Mouse (Mus musculus): ENCODE data around the gene Itgb5. TPM values are rescaled to one million over a fixed set of nuclear protein-coding genes. Genes with fewer than 3 reads are reported as not detected.

Itgb5 gene
- polyA plus RNA-seq, 1 experiment from 2014 or later = 64.1 TPM

DNA sequence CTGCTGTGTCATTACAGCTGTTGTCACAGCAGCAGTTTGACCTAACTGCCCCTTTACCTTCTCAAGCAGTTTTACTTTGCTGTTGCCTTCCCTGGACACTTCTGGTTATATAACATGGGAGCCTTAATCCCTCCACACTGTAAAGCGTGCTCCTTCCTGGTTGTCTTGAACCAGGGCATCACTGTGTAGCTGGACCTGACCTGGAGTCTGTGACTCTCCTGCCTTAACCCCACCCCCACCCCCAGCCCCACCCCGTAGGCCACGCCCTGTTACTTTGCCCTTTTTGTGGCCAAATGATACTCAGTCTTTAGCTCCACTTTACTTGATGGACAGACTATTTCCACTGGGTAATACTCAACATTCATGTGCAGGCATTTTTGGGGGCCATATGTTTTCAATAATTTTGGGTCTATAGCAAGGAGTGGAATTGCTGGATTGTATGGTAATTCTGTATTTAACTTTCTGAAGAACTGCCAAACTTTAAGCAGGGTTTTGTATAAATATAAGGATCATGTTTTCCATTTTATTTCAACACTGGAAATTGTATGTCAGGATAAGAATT, 40.8 kb downstream of the Itgb5 start:
- Histone ChIP-seq H3K4me3 (no peak overlapping the region), H3K27me3 (replicated peaks; ENCODE audit: low read depth, poor library complexity, severe bottlenecking) (no peaks in the 10 kb centered on the region), H3K9me3 (no peaks in the 10 kb centered on the region), H3K27ac (replicated peaks) (no peak overlapping the region; the same call in 1 of the 2 replicates), H3K36me3 (replicated peaks) (peaks cover 35% of the 10 kb centered on the region), H3K4me1 (peaks cover 29% of the 10 kb centered on the region)
- 77% methylated on average over 3 of the region's 3 CpGs for WGBS
- no peak for DNase-seq (ENCODE audit: low spot score)

DNA sequence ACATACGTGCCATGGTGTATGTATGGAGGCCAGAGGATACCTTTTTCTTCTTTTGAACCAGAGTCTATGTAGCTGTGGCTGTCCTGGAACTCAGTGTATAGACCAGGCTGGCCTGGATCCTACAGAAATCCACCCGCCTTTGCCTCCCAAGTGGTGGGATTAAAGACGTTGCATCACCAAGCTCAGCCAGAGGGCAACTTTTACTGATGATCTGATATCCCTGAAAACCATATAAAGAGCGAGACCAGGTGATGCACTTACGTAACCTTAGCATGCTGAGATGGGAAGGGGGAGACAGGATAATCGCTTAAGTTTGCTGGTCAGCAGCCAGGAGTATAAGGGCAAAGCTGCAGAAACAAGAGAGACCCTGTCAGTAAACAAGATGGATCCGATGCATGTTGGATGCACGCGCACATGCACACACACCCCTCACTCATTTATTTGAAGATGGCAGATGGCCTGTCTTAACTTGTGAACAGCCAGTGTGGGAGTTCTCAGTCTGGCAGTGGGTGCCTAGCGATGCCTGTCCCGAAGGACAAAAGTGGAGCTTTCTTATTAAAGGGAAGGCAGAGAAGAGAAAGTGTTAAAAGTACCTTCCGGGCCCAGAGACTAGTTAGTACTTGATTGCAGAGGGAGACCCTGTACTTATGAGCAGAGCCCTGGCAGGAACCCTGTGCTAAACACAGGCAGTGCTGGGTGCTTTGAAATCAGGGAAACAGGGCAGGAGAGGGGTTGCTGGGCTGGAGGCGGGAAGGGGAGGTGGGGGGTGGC, 41.7 kb downstream of the Itgb5 start:
- Histone ChIP-seq H3K27me3 (replicated peaks; ENCODE audit: low read depth, poor library complexity, severe bottlenecking) (no peaks in the 10 kb centered on the region), H3K27ac (replicated peaks) (peak overlapping the region; percentile 61), H3K4me3 (no peak overlapping the region), H3K9me3 (no peaks in the 10 kb centered on the region), H3K4me1 (peaks cover 29% of the 10 kb centered on the region), H3K36me3 (replicated peaks) (peaks cover 39% of the 10 kb centered on the region)
- 76% methylated on average over 13 of the region's 13 CpGs for WGBS
- no peak for DNase-seq (ENCODE audit: low spot score)

DNA sequence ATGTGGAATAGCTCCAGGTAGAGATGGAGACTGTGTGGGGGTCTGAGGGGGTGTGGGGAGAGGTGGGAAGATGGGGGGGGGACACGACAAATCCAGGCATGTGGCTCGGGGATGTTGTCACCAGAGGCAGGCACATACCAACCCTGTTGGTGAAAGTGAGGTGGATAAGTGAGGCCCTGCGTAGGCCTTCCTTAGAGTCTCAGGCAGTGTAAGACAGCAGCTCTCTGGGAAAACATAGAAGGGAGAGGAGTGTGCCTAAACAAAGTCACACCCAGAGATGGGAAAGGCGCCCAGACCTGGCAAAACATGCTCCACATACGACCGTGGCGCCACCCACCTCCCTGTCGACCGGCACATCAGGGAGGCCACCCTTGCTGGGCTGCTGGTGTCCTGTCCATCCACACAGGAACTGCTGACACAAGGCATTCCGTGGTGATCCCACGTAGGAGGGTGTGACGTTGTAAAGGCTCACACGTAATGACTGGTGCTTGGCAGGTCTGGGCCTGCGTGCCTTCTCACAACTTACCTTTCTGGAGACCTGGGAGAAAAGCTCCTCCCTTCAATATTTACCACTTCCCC, 42.5 kb downstream of the Itgb5 start:
- no peaks in the 10 kb centered on the region for H3K9me3 ChIP-seq
- peak overlapping the region; percentile 61; the same call in 1 of the 2 replicates for H3K27ac ChIP-seq (replicated peaks)
- no peaks in the 10 kb centered on the region for H3K27me3 ChIP-seq (replicated peaks; ENCODE audit: low read depth, poor library complexity, severe bottlenecking)
- no peak overlapping the region for H3K4me3 ChIP-seq
- peaks cover 31% of the 10 kb centered on the region for H3K4me1 ChIP-seq
- no peak for DNase-seq (ENCODE audit: low spot score)
- 67% methylated on average over 14 of the region's 14 CpGs for WGBS
- peaks cover 35% of the 10 kb centered on the region for H3K36me3 ChIP-seq (replicated peaks)

DNA sequence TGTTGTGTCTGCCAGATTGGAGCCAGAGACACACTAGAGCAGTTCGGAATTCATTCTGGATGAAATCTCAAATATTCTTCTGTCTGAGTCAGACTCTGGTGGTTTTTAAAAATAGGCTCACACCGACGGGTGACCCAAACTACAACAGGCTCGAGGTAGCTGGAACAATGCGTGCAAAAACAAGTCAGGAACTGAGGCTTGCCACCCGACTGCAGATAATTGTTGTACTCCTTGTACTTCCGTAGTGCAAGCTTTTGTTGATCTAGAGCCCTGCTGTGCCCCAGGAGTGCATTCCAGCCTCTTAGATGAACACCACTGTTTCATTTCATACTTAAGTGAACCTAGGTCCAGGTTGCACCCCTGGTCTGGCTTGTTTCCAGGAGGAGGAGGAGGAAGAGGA, 43.8 kb downstream of the Itgb5 start:
- peaks cover 29% of the 10 kb centered on the region for H3K36me3 ChIP-seq (replicated peaks)
- 0 out of 2 replicates have a peak overlapping the region, but pooled peaks have one; percentile 40 for H3K27ac ChIP-seq (replicated peaks)
- no peak overlapping the region for H3K4me3 ChIP-seq
- no peaks in the 10 kb centered on the region for H3K9me3 ChIP-seq
- peaks cover 41% of the 10 kb centered on the region for H3K4me1 ChIP-seq
- no peaks in the 10 kb centered on the region for H3K27me3 ChIP-seq (replicated peaks; ENCODE audit: low read depth, poor library complexity, severe bottlenecking)
- WGBS = 75% methylated on average over 7 of the region's 7 CpGs
- no peak for DNase-seq (ENCODE audit: low spot score)

DNA sequence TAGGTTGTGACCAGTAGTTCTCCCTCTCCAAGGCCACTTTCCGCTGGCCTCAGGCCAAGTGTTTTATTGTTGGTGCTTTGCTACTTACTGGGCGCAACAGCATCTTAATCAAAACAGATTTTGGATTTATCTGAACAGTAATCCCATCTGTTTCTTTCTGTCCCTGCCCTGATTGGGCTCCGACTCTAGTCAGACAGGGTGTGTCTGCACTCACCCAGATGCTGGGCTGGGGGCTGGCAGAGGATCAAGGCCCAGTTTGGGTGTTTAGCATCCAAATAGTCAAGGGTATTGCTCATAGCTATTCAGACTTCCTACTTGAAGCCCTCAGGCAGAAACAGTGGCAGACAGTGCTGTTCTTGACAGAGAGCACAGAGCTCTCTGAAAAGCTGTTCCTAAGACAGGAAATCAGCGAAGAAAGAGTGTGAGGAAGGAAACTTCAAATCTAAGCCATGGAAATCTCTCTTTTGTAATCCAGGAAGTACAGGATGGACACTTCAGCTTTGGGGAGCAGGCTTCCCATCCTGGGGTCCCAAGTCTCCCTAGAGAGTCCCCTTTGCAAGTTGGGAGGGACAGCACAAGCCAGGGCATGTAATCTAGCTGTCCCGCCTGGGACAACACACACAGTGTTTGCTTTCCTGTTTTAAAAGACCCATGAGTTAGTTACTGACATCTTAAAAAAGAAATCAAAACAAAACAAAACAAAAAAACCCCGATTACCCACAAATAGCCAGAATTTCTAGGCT, 48.7 kb downstream of the Itgb5 start:
- 70% methylated on average over 6 of the region's 6 CpGs for WGBS
- Histone ChIP-seq H3K27ac (replicated peaks) (0 out of 2 replicates have a peak overlapping the region, but pooled peaks have one; percentile 65), H3K27me3 (replicated peaks; ENCODE audit: low read depth, poor library complexity, severe bottlenecking) (no peaks in the 10 kb centered on the region), H3K36me3 (replicated peaks) (peaks cover 34% of the 10 kb centered on the region), H3K4me3 (no peak overlapping the region), H3K4me1 (peaks cover 37% of the 10 kb centered on the region), H3K9me3 (no peaks in the 10 kb centered on the region)
- no peak for DNase-seq (ENCODE audit: low spot score)

DNA sequence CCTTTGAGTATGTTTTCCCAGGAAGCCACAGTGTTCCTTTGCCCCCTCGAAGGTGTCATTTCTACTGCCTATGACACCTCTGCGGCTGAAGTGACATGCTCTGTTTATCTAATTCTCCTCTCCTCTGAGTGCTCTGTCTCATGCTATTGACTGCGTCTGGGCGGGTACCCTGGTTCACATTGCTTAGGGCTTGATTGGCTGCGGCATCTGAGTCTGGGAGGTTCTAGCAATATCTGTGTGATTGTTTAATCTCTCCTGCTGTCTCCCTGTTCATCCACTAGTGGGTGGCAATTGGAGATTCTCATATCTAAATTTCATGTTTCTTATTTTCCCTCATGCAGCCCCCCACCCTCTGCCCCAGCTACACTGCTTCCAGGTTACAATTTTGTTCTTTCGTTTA, 49.6 kb downstream of the Itgb5 start:
- peaks cover 45% of the 10 kb centered on the region for H3K4me1 ChIP-seq
- 62% methylated on average over 6 of the region's 6 CpGs for WGBS
- H3K9me3 ChIP-seq = no peaks in the 10 kb centered on the region
- H3K27ac ChIP-seq (replicated peaks) = no peak overlapping the region
- DNase-seq (ENCODE audit: low spot score) = no peak
- H3K27me3 ChIP-seq (replicated peaks; ENCODE audit: low read depth, poor library complexity, severe bottlenecking) = no peaks in the 10 kb centered on the region
- no peak overlapping the region for H3K4me3 ChIP-seq
- H3K36me3 ChIP-seq (replicated peaks) = peaks cover 35% of the 10 kb centered on the region

DNA sequence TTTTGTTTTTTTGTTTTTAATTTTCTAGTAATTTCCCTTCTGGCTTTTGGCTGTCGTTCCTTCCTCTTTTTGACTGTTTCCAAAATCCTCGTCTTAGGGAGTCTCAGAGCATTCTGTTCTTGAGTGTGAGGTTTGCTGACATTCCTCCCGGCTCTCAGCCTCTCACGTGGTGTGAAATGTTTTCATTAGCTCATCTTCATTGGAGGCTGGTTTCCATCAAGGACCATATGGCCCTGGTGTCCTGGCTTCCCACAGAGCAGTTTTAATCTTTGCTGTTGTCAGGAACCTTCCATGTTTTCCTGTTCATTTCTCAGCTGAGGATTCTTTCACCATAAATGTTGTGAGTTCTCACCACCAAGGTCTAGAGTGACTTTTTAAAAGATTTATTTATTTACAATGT, 50.1 kb downstream of the Itgb5 start:
- no peak overlapping the region for H3K27ac ChIP-seq (replicated peaks)
- H3K4me3 ChIP-seq = no peak overlapping the region
- H3K9me3 ChIP-seq = no peaks in the 10 kb centered on the region
- H3K36me3 ChIP-seq (replicated peaks) = peaks cover 37% of the 10 kb centered on the region
- H3K4me1 ChIP-seq = peaks cover 51% of the 10 kb centered on the region
- WGBS = 52% methylated on average over 4 of the region's 4 CpGs
- no peaks in the 10 kb centered on the region for H3K27me3 ChIP-seq (replicated peaks; ENCODE audit: low read depth, poor library complexity, severe bottlenecking)
- no peak for DNase-seq (ENCODE audit: low spot score)

DNA sequence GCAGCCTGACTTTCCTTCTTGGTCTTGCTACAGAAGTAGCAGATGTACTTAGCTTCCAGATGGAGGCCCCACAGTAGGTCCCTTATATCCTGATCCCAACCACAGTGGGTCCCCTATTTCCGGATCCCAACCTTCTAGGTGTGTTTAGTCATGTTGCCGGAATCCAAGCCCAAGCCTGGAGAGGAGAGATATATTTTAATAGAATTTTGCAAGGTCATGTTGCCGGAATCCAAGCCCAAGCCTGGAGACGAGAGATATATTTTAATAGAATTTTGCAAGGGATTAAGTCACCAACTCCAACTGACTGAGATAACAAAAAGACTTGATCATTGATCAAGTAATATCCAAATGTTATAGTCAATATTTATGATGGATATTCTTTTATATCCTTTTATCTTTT, 51.3 kb downstream of the Itgb5 start:
- no peak overlapping the region for H3K27ac ChIP-seq (replicated peaks)
- WGBS = 94% methylated on average over 4 of the region's 4 CpGs
- no peak overlapping the region for H3K4me3 ChIP-seq

DNA sequence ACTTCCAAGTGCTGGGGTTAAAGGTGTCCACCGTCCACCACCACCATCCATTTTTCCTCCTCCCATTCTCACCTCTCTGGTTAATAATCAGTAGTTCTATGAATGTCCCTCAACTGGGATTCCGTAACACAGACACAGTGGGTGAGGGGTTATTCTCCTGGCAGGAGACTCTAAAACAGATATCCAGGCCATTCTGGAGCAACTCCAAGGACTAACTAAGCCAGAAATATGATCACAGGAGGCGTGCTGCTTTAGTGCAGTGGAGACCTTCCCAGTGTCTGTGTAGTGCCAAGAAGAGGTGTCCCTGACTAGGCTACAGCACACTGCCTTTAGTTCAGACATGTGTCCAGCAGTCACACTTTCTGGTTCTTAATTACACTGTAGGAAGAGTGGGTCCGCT, 53.1 kb downstream of the Itgb5 start:
- Histone ChIP-seq H3K27me3 (replicated peaks; ENCODE audit: low read depth, poor library complexity, severe bottlenecking) (no peaks in the 10 kb centered on the region), H3K9me3 (no peaks in the 10 kb centered on the region), H3K36me3 (replicated peaks) (peaks cover 18% of the 10 kb centered on the region), H3K4me1 (peaks cover 71% of the 10 kb centered on the region), H3K4me3 (no peak overlapping the region), H3K27ac (replicated peaks) (peak overlapping the region; percentile 72)
- DNase-seq (ENCODE audit: low spot score) = no peak
- 75% methylated on average over 4 of the region's 4 CpGs for WGBS

More for the DNA sequence above, 51.3 kb downstream of the Itgb5 start:
- Histone ChIP-seq H3K27me3 (replicated peaks; ENCODE audit: low read depth, poor library complexity, severe bottlenecking) (no peaks in the 10 kb centered on the region), H3K36me3 (replicated peaks) (peaks cover 29% of the 10 kb centered on the region), H3K9me3 (no peaks in the 10 kb centered on the region), H3K4me1 (peaks cover 61% of the 10 kb centered on the region)
- DNase-seq (ENCODE audit: low spot score) = no peak

DNA sequence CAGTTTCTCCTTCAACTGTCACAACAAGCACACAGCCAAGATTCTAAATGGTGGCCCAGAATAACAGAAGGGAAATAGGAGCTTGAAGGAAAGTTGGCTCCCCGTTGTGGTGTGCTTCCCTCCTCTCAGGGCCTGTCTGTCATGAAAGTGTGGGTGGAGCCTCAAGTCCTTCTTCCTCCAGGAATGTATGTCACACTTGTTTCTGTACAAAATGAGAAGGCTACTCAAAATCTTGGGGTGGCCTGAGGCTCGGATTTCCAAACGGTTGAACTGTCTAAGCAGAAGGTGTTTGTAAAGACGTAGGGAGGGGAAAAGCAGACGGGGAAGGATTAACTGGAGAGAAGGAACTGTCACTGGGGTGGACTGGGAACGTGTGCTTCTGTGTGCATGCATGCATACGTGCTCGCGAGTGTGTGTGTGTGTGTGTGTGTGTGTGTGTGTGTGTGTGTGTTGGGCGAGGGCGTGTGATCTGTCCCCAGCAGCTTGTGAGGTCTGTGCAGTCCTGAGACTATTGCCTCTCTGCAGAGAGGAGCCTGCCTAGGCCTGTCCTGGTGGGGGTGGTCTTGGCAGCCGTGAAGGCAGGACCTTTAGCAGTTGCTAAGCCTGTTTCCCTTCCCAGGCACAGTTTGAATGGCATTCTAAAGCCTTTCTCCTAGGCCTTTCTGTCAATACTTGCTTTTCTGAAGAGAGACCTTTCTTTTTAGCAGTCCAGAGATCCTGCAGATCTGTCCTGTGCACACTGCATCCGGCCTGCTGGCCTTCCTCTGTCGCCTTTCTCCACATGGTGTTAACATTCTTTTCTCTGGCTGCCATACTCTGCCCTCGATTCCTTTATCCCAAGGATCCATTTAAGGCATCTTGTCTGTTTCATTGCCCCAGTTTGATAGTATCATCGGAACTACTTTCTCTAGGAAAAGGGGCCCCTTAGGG, 53.8 kb downstream of the Itgb5 start:
- Histone ChIP-seq H3K4me3 (0 out of 2 replicates have a peak overlapping the region, but pooled peaks have one; percentile 13), H3K4me1 (peaks cover 72% of the 10 kb centered on the region), H3K36me3 (replicated peaks) (peaks cover 17% of the 10 kb centered on the region), H3K9me3 (no peaks in the 10 kb centered on the region), H3K27ac (replicated peaks) (peak overlapping the region; percentile 72), H3K27me3 (replicated peaks; ENCODE audit: low read depth, poor library complexity, severe bottlenecking) (no peaks in the 10 kb centered on the region)
- DNase-seq (ENCODE audit: low spot score) = peak; percentile 59
- 48% methylated on average over 16 of the region's 16 CpGs for WGBS

DNA sequence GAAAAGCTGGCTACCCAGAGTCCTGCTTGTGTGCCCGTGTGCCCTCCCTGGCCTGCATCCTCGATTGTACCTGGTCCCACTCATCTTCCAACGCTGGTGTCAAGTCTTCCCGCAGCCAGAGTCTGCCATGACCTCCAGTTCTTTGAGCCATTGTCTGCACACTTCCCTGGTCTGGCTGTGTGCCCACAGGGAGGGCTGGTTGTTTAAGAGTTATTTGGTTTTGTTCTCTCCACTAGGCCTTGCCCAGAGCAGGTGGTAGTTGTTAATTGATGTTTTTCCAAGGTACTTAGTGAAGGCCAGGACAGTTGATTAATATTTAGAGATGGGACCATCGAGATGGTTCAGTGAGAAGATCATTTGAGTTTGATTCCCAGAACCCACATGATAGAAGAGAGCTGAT, 54.7 kb downstream of the Itgb5 start:
- H3K4me3 ChIP-seq = no peak overlapping the region
- H3K36me3 ChIP-seq (replicated peaks) = peaks cover 17% of the 10 kb centered on the region
- DNase-seq (ENCODE audit: low spot score) = no peak
- H3K4me1 ChIP-seq = peaks cover 72% of the 10 kb centered on the region
- 81% methylated on average over 5 of the region's 5 CpGs for WGBS
- no peaks in the 10 kb centered on the region for H3K27me3 ChIP-seq (replicated peaks; ENCODE audit: low read depth, poor library complexity, severe bottlenecking)
- no peaks in the 10 kb centered on the region for H3K9me3 ChIP-seq
- peak overlapping the region; percentile 72 for H3K27ac ChIP-seq (replicated peaks)
